Mouse (Mus musculus) heart, embryonic 11.5 days (tissue): ENCODE data around the gene Cacna1f. TPM values are rescaled to one million over a fixed set of nuclear protein-coding genes. Genes with fewer than 3 reads are reported as not detected.

Experiments
- ATAC-seq: fragments of 200-750 bp; cut with Nextera tagmentation; replicated peaks from 2 replicates; pipeline ENCODE4 v1.8.0; 2017; ENCODE audit warnings: moderate library complexity; ENCODE audit not compliant: insufficient number of reproducible peaks, low FRiP score, low TSS enrichment
- H3K27ac ChIP-seq: fragments of 300-500 bp; sonication (generic); 2 replicates; pipeline ENCODE4 v1.5.1; 2014; ENCODE audit warnings: mild to moderate bottlenecking, low read depth, low read length
- H3K27me3 ChIP-seq: fragments of 300-500 bp; sonication (generic); 2 replicates; pipeline ENCODE4 v1.6.1; 2014; ENCODE audit warnings: mild to moderate bottlenecking, low read length, mixed read lengths; ENCODE audit not compliant: control insufficient read depth, insufficient read depth
- H3K36me3 ChIP-seq: fragments of 300-500 bp; sonication (generic); 2 replicates; pipeline ENCODE4 v1.6.1; 2014; ENCODE audit warnings: mild to moderate bottlenecking, low read length, moderate library complexity, mixed read lengths; ENCODE audit not compliant: control insufficient read depth, insufficient read depth
- H3K4me1 ChIP-seq: fragments of 300-500 bp; sonication (generic); 2 replicates; pipeline ENCODE4 v1.6.1; 2014; ENCODE audit warnings: low read length; ENCODE audit not compliant: control insufficient read depth, insufficient read depth
- H3K4me2 ChIP-seq: fragments of 300-500 bp; sonication (generic); 2 replicates; pipeline ENCODE4 v1.6.1; 2014; ENCODE audit warnings: mild to moderate bottlenecking, moderate library complexity
- H3K4me3 ChIP-seq: fragments of 300-500 bp; sonication (generic); 2 replicates; pipeline ENCODE4 v1.5.1; 2014; ENCODE audit warnings: low read depth, low read length
- H3K9ac ChIP-seq: fragments of 300-500 bp; sonication (generic); 2 replicates; pipeline ENCODE4 v1.6.1; 2014; ENCODE audit warnings: mild to moderate bottlenecking, low read depth, low read length, moderate library complexity
- H3K9me3 ChIP-seq: fragments of 300-500 bp; sonication (generic); replicated peaks from 2 replicates; pipeline ENCODE4 v1.6.1; 2016; ENCODE audit warnings: low read length; ENCODE audit not compliant: control insufficient read depth
- WGBS: fragments of 180-500 bp; shearing (Covaris S2); extraction: QIAGEN DNeasy Blood & Tissue Kit; methylation state at CpG from one replicate; pipeline ENCODE4 v1.1.7; 2014; ENCODE audit not compliant: insufficient replicate concordance; 5-methylcytosine and 5-hydroxymethylcytosine counted together
- polyA plus RNA-seq: library from polyadenylated mRNA; unstranded; fragments of >200 nt; fragmentation: Nextera tagmentation; extraction: Ambion mirVana; gene quantifications from 2 replicates; pipeline ENCODE4 v1.2.1, GENCODE M21; 2014

The Cacna1f gene
- polyA plus RNA-seq, 1 experiment from 2014 or later = not detected

DNA sequence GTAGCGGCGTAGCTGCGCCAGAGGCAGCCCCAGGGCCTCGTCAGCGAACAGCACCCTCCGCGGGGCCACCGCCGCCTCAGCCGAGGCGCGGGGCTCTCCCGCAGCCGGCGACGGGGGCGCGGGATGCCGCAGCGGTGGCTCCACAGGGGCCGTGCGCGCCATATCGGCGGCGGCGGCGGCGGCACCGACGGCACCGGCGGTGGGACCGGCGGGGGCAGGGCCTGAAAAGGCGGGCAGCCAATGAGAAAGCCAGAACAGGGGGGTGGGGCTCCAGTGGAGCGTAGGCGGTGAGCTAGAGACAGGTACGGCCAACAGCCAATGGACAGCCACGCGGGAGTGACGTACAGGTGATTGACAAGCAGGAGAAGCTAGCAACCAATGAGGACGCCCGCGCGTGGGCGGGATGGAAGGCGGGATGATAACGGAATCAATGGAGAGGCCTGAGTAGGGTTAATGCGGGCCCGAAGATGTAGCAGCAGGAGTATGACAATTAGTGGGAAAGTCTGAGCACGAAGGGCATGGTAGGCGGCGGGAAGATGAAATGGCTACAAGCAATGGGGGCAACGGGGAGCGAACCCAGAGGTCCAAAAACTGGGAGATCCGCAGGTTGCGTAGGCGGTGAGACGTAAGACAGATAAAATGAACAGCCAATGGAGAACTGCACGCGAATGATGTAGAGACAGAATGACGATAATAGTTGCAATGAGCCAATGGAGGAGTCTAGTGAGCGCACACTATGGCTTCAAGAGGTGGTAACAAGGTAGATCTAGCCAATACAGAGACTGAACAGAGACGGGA, 32.6 kb upstream of the Cacna1f start, which contains the start of gene Ppp1r3f:
TSS of gene Ppp1r3f (minus strand) at position 197 of the 798 bp plus-strand sequence.
- peak within 1 kb of the TSS; percentile 54 for H3K4me3 ChIP-seq
- H3K9ac ChIP-seq = peak within 1 kb of the TSS; percentile 71
- peak within 1 kb of the TSS; percentile 69 for H3K4me2 ChIP-seq
- H3K36me3 ChIP-seq = no peaks in the 10 kb centered on the region
- H3K27me3 ChIP-seq = no peaks in the 10 kb centered on the region
- ATAC-seq = peak; percentile 98
- no peaks in the 10 kb centered on the region for H3K9me3 ChIP-seq
- peaks cover 6% of the 10 kb centered on the region; the same call in 1 of the 2 replicates for H3K4me1 ChIP-seq
- peak within 1 kb of the TSS; percentile 78 for H3K27ac ChIP-seq
- WGBS = 16% methylated on average over 52 of the region's 65 CpGs

- H3K4me2 ChIP-seq = peak overlapping the region; percentile 56
- H3K27me3 ChIP-seq = no peaks in the 10 kb centered on the region
- no peaks in the 10 kb centered on the region for H3K9me3 ChIP-seq
- H3K9ac ChIP-seq = no peak overlapping the region
- no peak for ATAC-seq
- WGBS = 26% methylated on average over 5 of the region's 6 CpGs
- H3K4me1 ChIP-seq = peaks cover 6% of the 10 kb centered on the region; the same call in 1 of the 2 replicates
- no peaks in the 10 kb centered on the region for H3K36me3 ChIP-seq
- H3K27ac ChIP-seq = no peak overlapping the region; the same call in 1 of the 2 replicates
- peak overlapping the region; percentile 54 for H3K4me3 ChIP-seq
These were observed 32.0 kb upstream of the Cacna1f start for GRCm38 (mm10) chrX:7574885-7575231.

DNA sequence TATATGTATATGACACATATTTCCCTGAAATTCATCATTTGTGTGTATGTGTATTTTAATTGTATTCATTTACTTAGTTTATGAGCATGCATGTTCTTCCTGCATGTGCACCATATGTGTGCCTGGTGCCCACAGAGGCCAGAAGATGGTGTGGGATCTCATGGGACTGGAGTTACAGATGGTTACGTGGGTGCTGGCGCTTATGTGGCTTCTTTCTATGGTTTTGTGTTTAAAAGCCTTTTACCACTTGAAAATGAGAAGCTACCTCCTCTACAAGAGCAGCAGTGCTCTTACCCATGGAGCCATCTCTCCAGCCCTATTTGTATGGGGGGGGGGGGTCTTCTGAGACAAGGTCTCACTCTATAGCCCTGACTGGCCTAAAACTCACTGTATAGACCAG, 25.7 kb upstream of the Cacna1f start:
- H3K4me2 ChIP-seq = no peak overlapping the region
- no peaks in the 10 kb centered on the region for H3K27me3 ChIP-seq
- no peak for ATAC-seq
- no peak overlapping the region for H3K4me3 ChIP-seq
- 83% methylated on average over 2 of the region's 2 CpGs for WGBS
- no peaks in the 10 kb centered on the region for H3K4me1 ChIP-seq
- H3K36me3 ChIP-seq = no peaks in the 10 kb centered on the region
- H3K27ac ChIP-seq = no peak overlapping the region
- no peak overlapping the region for H3K9ac ChIP-seq
- H3K9me3 ChIP-seq = no peaks in the 10 kb centered on the region

DNA sequence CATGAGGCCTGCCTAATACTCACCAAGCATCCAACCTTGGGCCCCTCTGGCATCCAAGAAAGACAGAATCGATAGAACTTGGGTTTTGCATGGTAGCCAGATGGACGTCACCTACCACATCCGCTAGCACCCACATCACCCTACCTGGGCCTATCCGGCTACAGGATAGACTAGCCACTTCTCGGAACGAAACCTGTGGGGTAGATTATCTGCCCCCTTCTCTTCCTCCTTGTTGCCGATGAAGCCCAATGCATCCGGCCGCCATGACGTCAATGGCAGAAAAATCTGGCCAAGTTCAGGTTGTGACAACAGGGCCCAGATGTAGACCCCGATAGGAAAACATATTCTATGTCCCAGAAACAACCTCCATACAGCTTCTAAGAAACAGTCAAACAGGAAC, 23.0 kb upstream of the Cacna1f start:
- Histone ChIP-seq H3K36me3 (no peaks in the 10 kb centered on the region), H3K4me3 (no peak overlapping the region), H3K27me3 (no peaks in the 10 kb centered on the region), H3K9ac (no peak overlapping the region), H3K27ac (no peak overlapping the region), H3K4me2 (no peak overlapping the region), H3K9me3 (no peaks in the 10 kb centered on the region), H3K4me1 (no peaks in the 10 kb centered on the region)
- no peak for ATAC-seq
- WGBS = 94% methylated on average over 11 of the region's 11 CpGs

- H3K27me3 ChIP-seq = no peaks in the 10 kb centered on the region
- no peak overlapping the region for H3K4me3 ChIP-seq
- H3K9me3 ChIP-seq = no peaks in the 10 kb centered on the region
- H3K4me1 ChIP-seq = no peaks in the 10 kb centered on the region
- no peak for ATAC-seq
- H3K4me2 ChIP-seq = no peak overlapping the region
- H3K27ac ChIP-seq = no peak overlapping the region
- H3K36me3 ChIP-seq = no peaks in the 10 kb centered on the region
- 83% methylated on average over 5 of the region's 5 CpGs for WGBS
- no peak overlapping the region for H3K9ac ChIP-seq
These were observed 20.5 kb upstream of the Cacna1f start for GRCm38 (mm10) chrX:7586356-7586755.

DNA sequence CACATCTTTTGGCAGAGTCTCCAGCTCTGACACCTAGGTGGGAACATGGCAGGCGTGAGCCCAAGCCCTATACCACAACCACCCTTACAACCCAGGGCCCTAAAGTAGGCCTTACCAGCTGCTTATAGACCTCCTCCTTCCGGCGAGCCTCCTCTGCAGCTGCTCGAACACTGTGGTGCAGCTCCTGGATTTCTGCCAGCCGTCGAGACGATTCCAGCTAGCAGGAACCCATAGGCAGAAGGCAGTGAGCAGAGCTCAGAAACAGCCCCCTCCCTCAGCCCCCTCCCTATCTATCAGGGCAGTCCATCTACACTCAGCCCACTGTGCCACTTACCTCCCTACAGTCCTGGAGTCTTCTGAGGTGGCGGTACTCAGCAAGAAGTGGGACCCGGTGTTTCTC, 11.5 kb upstream of the Cacna1f start:
- no peaks in the 10 kb centered on the region for H3K4me1 ChIP-seq
- H3K27me3 ChIP-seq = no peaks in the 10 kb centered on the region
- no peak overlapping the region for H3K9ac ChIP-seq
- no peak overlapping the region for H3K4me3 ChIP-seq
- H3K9me3 ChIP-seq = no peaks in the 10 kb centered on the region
- no peak overlapping the region for H3K4me2 ChIP-seq
- 84% methylated on average over 9 of the region's 9 CpGs for WGBS
- peaks cover 5% of the 10 kb centered on the region; the same call in 1 of the 2 replicates for H3K36me3 ChIP-seq
- ATAC-seq = no peak
- no peak overlapping the region for H3K27ac ChIP-seq

DNA sequence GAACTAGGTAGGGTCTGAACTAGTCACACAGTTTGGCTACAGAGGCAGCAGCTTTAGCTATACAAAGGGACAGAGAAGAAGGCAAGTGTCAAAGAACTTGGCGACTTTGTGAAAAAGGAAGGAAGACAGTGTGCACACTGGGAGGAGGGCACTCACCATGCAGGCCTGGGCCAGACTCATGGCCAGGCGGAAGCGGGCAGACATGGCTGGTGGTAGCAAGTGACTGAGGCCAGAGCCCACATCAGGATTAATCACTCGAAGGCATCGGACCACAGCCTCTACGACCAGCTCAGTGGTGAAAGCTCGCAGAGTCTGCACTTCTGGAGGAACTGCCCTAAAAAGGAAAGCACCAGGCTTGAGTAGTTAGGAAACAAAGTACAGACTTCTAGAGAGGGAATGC, 2.9 kb upstream of the Cacna1f start:
- no peaks in the 10 kb centered on the region for H3K36me3 ChIP-seq
- H3K27ac ChIP-seq = no peak overlapping the region
- no peaks in the 10 kb centered on the region for H3K4me1 ChIP-seq
- no peaks in the 10 kb centered on the region; the same call in 1 of the 2 replicates for H3K27me3 ChIP-seq
- no peak overlapping the region for H3K9ac ChIP-seq
- H3K9me3 ChIP-seq = no peaks in the 10 kb centered on the region
- H3K4me2 ChIP-seq = peak overlapping the region; percentile 61; the same call in 1 of the 2 replicates
- 78% methylated on average over 7 of the region's 7 CpGs for WGBS
- no peak overlapping the region for H3K4me3 ChIP-seq
- ATAC-seq = no peak

DNA sequence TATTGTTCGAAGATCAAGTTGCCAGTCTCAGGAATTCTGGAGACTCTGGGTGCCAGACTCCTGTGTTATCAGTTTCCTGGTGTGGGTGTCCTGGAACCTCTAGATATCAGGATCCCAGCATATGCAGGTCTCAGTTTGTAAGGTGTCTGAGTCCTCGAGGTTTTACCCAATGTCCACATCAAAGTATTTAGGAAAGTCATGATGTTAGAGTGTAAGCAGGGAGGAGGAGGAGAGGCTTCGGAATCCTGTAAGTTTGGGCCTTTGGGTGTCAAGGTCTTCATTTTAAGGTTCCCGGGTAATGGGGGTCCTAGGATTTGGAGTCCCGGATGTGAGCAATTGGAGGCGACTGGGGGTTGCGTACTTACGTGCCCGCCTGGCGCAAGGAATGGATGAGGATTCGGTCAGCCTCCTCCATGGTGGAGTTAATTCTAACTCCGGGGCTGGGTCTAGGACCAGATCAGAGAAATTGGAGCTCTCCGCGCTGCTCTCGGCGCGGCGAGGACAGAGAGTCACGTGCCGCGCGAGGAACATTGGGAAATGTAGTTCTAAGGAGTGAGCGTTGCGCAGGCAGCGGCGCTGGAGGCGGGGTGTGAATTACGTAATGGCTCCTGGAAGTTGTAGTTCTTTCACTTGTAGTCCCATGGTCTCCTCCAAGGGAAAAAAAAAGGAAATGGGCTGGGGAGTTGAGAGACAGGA, 1.9 kb upstream of the Cacna1f start, which contains the start of gene Ccdc22:
TSS of gene Ccdc22 (minus strand) at position 639 of the 696 bp plus-strand sequence.
- Histone ChIP-seq H3K9ac (peak within 1 kb of the TSS; percentile 62), H3K27me3 (peaks cover under 1% of the 10 kb centered on the region; the same call in 1 of the 2 replicates), H3K9me3 (no peaks in the 10 kb centered on the region), H3K4me3 (peak within 1 kb of the TSS; percentile 50), H3K36me3 (no peaks in the 10 kb centered on the region), H3K4me2 (peak within 1 kb of the TSS; percentile 61), H3K27ac (no peak within 1 kb of the TSS), H3K4me1 (no peaks in the 10 kb centered on the region)
- 25% methylated on average over 28 of the region's 28 CpGs for WGBS
- peak; percentile 84 for ATAC-seq
